Mouse (Mus musculus) CD8-positive naive resting alpha-beta T cell, adult 2 months (primary cell): ENCODE data around the gene Dffa.

Experiments used
- DNase-seq, 2 experiments: peaks; one replicate each; pipeline ENCODE4 v3.0.0; 2022; ENCODE audit warnings: low read depth in 2 of 2, low spot score in 2 of 2

Gene Dffa

GRCm38 (mm10) chr4:149103875-149104561, at the start of gene Dffa:
Dffa (plus strand) TSS chr4:149104146.
- peak; percentile 76 to 85 for DNase-seq

DNA sequence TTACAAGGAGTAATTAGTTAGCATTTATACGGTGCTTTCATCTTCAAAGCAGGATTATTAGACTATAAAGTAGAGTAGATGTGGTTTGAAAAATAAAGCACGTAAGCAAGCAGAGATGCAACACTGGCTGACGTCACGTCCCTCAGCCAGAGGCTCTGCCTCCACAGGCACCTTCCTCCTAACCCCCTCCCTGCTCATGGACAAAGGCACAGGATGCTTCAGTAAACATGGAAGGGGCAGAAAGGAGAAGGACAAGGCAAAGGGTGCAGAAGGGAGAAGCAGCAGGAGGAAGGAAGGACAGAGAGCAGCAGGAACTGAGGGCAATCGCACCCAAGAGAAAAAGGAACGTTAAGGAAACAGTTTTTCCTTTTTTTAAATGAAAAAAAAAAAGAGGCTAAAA, 48.1 kb upstream of the Dffa start:
- no peak for DNase-seq

DNA sequence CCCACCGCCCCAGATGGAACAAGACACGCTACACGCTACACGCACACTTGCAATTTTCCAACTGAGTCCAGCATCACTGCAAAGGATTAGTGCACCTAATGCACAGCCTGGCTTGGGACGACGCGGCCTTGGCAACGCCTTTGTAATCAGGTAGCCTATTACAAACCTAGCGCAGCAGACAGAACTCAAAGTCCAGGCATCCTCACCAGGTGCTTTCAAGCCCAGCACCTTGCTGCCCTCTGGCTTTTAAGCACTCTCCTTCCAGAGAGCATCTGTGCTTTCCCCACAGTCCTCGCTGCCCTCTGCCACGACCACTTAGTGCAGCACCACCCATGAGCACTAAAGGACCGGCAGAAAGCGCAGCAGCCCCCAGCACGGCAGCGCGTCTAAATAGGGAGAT, 47.0 kb upstream of the Dffa start:
- no peak for DNase-seq

DNA sequence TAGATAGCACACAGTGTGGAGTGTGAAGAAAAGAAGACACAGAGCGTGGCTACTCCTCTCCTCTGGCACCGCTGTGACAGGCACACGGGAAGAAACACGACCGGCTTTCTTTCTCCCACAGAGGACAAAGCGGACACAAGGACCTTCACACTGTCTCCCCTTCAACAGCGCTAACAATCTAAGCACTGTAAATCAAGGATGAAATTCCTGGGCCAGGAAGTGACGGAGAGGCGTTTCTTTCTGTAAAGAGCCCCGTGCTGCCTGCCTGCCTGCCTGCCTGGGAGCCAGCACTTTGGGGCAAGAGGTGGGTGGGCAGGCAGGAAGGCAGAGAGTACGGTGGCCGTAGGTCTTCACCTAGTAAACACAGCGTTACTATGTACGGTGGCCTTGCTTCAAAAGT, 46.5 kb upstream of the Dffa start:
- no peak for DNase-seq

DNA sequence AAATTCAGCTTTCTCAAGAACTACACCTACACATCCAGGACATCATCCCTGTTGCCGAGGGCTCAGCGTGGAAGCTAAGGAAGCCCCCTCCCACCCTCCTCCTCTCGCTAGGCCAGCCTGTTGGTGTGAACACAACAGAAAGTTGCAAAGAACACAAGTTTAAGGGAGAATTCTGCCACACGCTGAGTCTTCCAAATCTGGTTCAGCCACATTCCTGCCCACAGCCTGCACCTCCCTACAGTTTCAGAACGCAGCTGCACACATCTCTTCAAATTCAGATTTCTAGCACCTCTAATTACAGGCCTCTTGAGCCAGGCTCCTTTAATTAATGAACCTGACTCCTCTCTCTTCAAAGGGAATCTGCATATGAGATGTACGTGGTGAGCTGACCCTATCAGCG, 45.6 kb upstream of the Dffa start:
- no peak for DNase-seq

DNA sequence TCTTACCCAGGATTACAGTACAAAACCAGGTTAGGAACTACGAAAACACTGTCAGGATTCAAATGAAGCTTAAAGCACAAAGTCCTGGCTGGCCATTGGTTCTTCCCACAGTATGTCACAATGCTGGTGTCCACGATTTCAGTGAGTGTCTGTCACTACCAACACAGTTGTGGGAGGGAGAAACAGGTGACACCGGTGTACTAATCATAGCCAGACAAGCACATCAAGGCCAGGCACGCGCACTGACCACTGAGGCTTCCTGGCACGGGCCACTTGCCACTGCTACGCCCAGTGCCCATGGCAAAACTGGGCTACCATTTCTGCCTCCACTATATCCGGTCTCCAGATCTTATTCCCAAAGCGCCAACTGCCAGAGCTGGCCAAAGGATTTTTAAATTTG, 44.2 kb upstream of the Dffa start:
- DNase-seq, result no peak

DNA sequence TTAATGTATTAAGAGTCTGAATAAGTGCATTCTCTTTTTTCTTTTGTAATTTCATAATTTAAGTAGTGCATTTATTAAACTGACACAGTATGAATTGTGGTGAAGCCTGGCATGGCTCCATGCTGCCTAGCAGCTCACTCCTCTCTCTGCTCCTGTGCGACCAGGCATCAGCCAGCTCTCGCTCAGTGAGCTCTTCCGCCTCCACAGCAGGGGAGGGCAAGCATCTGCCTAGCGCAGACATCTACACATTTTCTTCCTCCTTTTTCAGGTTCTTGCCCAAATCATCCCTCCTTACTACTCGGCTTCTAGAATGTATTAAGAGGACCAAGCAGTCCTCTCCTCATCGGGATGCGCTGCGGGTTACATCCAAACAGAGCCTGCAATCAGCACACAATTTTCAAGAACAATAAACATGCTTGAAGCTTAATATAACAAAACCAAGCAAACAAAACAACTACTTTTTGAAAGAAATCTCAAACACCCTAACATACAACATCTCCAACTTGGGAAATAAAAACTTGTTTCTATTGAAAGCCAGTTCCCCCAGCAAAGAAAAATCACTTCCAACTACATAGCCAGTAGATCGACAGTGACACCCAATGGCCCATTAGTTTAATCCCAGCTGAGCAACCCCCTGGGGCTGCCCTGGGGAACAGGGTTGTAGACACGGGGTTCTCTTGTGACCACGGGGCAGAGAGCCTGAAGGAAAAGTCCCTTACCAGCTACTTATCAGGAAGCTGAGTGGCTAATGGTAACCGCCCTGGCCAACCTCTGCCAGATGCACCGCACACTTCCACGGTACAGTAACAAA, 43.1 kb upstream of the Dffa start:
- no peak for DNase-seq

- DNase-seq, result no peak
These were observed 42.6 kb upstream of the Dffa start for GRCm38 (mm10) chr4:149061432-149061718.

- no peak for DNase-seq
These were observed 41.3 kb upstream of the Dffa start for GRCm38 (mm10) chr4:149062406-149063318.

- DNase-seq, result no peak
These were observed 39.7 kb upstream of the Dffa start for GRCm38 (mm10) chr4:149064061-149064854.

- peak; percentile 8 to 26 for DNase-seq
These were observed 37.0 kb upstream of the Dffa start for GRCm38 (mm10) chr4:149066672-149067551.

DNA sequence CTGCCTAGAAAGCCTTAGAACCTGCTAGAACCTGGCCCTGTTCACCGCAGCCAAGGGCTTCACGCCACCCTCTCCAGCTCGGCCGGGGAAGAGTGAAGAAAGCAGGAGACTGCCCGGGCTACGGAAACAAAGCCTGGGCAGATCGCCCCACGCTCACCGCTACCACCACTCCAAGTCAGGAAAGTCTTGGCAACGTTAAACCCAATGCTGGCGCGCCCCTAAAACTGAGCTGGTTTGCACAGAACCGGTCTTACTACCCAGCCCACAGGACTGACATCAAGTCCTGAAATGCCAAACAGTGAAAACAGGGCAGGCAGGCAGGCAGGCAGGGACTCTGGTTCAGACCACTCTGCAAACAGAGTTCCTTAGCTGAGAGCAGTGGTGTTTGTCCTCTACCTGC, 28.9 kb upstream of the Dffa start:
- DNase-seq, result no peak

GRCm38 (mm10) chr4:149075871-149076575, 27.9 kb upstream of the Dffa start:
- DNase-seq, result peak; percentile 64 to 77

DNA sequence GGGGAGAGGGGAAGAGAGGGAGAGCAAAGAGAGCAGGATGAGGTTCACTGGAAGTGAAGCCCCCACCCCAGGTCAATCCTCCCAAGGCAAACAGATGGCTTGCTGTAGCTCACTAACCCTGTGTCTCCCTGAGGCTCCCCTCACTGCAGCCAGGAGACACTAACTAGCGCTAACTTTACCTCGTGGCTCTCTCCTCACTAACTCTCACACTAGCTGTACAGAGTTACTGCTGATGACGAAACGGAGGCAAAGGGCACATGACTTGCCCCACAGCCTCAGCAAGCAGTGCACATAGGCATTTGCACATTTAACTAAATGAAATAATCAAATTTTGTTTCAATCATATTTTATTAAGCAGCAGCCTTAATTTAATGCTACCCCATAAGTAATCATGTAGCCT, 25.7 kb upstream of the Dffa start:
- DNase-seq, result no peak

- DNase-seq, result no peak
These were observed 24.3 kb upstream of the Dffa start for GRCm38 (mm10) chr4:149079629-149080028.

GRCm38 (mm10) chr4:149080111-149080510, 23.8 kb upstream of the Dffa start:
- no peak for DNase-seq

- no peak for DNase-seq
These were observed 22.4 kb upstream of the Dffa start for GRCm38 (mm10) chr4:149081528-149081927.

DNA sequence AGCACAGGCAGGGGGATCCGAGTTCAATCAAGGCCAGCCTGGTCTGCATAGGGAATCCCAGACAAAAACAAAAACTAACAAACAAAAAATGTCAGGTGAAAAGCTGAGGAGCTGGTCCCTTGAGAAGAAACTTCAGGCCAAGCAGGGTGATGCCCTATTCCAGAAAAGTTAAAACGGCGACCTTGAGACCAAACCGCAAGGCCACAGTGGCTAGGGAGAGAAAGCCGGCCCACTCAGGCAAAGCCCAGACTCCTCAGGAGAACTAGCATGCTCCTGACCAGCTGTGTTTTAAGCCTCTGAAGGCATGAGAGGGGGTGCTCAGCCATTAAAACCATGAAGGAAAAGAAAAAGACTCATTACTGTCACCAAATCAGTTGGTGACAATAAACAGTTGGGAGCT, 18.6 kb upstream of the Dffa start:
- DNase-seq, result no peak

DNA sequence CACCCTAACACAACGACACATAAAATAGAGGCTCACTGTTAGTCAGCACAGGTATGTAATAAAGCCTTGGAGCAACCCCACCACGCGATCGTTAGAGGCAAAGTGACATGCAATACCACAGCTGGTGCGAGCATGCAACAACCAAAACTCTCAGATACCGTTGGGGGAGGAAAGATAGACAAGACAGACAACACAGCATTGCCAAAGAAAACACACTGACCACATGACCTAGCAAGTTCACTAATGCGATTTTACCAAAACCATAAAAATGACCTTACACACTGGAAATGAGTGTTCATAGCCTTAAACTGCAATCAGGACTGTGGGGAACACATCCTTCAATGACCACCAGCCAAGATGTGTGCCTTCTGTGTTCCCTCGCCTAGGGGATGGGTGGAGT, 12.6 kb upstream of the Dffa start:
- DNase-seq, result no peak
